Mouse (Mus musculus): ENCODE data around the gene Utp4. TPM values are rescaled to one million over a fixed set of nuclear protein-coding genes. Genes with fewer than 3 reads are reported as not detected.
"Not testable (repeated sequence)": the region's sequence is repeated elsewhere in the genome, so short reads cannot be mapped to it uniquely, and the experiment has no call there.

Utp4 gene
- 10 to 100 TPM; 36.2 to 40.8 TPM for total RNA-seq (2021)
- long read RNA-seq, experiment 1, transcript Utp4-201 (17 exons, 2,232 nt), result major isoform, 37 of 60 reads
- long read RNA-seq, experiment 1, partial matches to known transcripts, result 17 of 60 reads
- long read RNA-seq, experiment 1, other reads (novel, unspliced or antisense), result 6 of 60 reads
- long read RNA-seq, experiment 2, transcript Utp4-201 (17 exons, 2,232 nt), result major isoform, 22 of 27 reads
- long read RNA-seq, experiment 2, partial matches to known transcripts, result 2 of 27 reads
- long read RNA-seq, experiment 2, other reads (novel, unspliced or antisense), result 3 of 27 reads

GRCm38 (mm10) chr8:106893481-106894156 is at the start of gene Utp4:
Gene Utp4 (plus strand): TSS chr8:106893636.
- DNase-seq, result peak; percentile 94

GRCm38 (mm10) chr8:106850034-106850433 is 43.4 kb upstream of the Utp4 start:
- DNase-seq, result no peak

GRCm38 (mm10) chr8:106854534-106855241 is 38.7 kb upstream of the Utp4 start:
- DNase-seq, result peak; percentile 49

DNA sequence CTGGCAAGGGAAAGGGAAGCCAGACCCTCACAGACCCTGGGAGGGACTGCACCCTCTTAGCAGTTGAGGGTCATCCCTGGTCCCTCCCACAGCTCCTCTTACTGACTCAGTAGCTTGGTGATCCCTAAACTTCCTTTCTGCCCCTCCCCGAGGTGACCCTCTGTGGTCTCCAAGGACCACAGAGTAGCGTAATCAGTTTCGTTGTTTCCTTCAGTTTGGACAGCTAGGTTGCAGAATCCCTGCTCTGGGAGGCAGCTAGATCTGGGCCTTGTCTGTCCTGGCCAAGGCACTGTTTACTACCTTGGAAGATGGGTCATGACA is 38.2 kb upstream of the Utp4 start:
- peak; percentile 28 for DNase-seq

DNA sequence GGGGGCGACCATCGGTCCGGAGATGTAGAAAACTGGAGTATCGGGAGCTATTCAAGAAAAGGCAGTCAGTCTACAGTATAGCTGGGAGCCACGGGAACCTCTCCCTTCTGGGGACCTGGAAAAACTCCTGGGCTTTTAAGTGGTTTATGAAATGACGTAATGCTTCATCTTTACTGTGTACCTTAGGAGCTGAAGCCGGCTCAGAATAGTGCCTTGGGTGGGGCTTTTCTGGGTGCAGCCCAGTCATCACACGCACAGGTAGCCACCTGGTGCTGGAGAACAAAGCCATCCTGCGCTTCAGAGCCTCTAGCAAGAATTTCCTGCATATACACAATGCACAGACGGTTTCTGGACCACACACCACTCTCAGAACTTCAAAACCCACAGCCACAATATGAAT is 30.6 kb upstream of the Utp4 start:
- no peak for DNase-seq

DNA sequence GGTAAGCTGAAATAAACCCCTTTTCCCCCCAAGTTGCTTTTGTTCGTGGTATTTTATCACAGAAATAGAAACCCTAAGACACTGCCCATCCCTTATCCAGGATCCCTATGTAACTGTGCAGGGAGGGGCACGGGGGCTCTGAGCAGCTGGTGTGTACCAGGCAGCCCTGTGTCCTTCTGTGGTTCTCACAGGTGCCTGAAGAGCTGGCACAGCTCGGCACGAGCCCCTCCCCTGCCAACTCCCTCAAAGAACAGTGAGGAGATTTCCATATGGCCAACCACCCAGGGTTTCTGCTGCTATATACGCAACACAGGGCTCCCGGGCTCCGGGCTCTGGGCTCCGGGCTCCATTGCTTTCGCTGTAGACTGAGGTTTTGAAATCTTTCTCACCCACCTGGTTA is 28.1 kb upstream of the Utp4 start:
- no peak for DNase-seq

DNA sequence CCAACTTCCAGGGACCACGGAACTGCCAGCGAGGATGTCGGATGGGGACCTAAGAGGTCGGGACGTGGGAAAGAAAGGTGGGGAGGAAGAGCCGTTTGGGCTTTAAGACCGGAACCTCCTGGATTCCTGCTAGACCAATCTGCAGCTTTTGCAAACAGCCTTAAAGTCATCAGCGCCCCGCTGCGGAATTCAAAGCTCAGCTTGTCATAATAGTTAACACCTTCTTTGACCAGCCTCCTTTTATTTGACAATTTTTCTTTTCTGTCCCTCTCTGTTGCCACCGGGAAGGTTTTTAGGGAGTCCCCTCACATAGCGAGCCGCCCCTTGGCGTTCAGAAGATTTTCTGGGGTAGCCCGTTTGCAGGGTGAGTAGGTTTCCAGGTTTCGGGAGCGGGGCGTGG is 23.4 kb upstream of the Utp4 start, which contains the start of gene Has3:
Gene Has3 (plus strand): TSS at position 192 of the 400 bp plus-strand sequence.
- peak; percentile 27 for DNase-seq

GRCm38 (mm10) chr8:106870537-106871327 is 22.7 kb upstream of the Utp4 start:
- DNase-seq, result peak; percentile 81

- peak; percentile 43 for DNase-seq
Observed at GRCm38 (mm10) chr8:106871328-106871926, 22.0 kb upstream of the Utp4 start.

DNA sequence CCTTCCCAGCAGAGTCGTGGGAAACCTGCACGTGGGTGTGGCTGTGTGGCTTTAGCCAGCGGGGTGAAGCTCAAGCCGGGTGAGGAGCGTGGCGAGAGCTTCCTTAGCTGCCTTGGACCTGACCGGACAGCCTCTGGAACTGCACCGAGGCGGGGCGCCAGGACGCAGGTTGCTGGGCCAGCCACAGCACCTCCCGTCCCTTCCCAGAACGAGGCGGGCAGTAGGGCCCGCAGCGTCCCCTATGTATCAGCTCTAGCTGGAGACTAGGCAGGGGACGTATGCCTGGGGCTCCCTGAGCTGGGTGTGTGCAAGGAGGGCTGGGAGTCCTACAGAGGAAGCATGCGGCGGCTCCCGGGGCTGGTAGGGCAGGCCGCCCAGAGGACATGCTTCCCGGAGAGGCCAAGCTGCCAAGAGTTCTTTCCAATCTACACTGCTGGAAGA is 21.5 kb upstream of the Utp4 start:
- peak; percentile 79 for DNase-seq

- no peak for DNase-seq
Observed at GRCm38 (mm10) chr8:106872454-106873034, 20.9 kb upstream of the Utp4 start.

DNA sequence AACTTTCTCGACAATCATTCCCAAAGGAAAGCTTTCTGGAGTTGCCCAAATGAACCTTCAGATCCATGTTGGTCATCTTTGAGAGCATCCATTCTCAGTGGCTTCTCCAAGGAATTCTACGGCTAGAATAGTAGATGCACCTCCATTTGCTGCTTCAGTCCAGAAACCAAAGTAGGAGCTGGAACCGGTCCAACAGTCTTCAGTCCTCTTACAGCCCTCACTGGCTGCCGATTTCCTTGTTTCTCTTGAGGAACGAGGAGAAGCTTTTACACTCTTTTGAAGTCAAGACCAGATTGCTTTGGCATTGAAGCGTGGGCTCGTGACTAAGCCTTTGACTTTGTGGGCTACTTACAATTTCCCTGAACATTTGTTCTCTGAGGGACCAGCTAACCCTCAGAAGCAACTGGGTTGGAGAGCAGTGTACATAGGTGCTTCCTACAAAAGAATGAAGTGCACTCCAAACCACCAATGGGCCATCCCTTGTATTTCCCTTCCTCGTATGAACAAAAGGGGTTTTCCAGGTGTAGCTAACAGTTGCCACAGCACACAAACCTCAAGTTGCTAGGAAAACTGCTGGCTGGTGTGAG is 13.2 kb upstream of the Utp4 start:
- no peak for DNase-seq

- not testable (repeated sequence) for DNase-seq
Observed at GRCm38 (mm10) chr8:106884094-106884493, 9.3 kb upstream of the Utp4 start.

DNA sequence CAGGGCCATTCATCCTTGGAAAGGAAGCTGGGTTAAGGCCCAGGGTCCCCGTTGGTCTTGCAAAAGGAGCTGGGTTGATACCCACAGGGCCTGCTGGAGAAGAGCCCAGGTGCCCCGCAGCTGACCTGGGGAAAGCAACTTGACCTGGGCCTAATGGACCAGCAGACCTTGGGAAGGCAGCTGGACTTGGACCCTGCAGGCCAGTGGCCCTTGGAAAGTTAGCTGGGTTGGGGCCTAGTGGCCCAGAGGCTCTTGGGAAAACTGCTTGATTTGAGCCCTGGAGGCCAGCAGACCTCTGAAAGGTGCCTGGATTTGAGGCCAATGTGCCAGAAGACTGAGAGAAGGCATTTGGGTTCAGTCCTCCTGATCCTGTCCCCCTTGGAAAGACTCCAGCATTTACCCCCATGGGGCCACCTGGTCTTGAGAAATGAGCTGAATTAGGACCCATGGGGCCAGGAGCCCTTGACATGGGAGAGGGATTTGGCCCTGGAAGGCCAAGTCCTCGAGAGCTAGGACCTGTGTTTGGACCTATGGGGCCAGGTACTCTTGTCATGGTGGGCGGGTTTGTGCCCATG is 8.5 kb upstream of the Utp4 start:
- peak; percentile 82 for DNase-seq

- DNase-seq, result peak; percentile 87
Observed at GRCm38 (mm10) chr8:106887336-106888189, 5.9 kb upstream of the Utp4 start.

DNA sequence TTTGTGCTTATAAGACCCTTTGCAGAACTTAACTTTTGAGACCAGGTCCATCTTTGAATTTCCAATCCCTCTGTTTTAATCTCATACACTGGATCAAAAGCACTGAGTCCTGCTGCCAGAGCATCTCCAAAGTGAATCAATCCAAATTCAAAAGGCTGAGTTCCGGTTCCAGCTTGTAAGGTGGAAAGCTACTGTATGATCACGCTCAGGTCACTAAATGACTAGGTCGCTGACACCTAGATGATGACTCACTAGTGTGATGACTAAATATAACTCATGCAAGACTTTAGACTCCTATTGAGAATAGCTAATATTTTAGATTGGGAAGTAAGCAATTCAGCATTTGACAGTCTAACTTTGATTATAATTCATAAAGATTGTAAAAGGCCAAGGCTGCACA is 4.6 kb upstream of the Utp4 start:
- DNase-seq, result no peak

DNA sequence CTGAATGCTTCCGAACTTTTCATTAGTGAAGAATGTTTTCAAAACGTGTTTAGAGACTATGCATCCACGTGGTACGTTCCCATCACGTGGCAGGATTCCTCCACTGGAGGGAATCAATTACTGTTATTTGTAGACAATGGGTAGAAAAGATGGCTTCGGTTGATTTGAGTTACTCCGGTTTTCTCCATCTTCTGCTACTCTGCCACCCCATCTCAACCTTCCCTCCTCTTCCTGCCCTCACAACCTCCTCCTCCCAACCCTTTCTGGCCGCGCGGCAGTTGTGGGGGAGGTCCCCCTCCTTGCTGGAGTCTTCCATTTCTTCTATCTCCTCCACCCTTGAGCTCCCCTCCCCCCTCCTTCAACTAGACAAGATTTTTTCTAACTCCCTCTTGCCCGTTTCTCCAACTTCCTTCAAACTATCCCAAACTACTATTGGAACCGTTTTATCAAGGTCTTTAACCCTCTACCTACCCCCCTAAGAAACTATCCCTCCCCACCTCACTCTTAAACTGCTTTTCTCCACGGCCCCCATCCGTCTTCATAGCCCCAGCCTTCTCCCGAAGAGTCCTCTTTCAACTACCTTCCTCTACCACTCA is 1.1 kb upstream of the Utp4 start:
- peak; percentile 49 for DNase-seq

GRCm38 (mm10) chr8:106892806-106893451 is 507 bp upstream of the Utp4 start:
- DNase-seq, result peak; percentile 77

GRCm38 (mm10) chr8:106899473-106899872 is 6.0 kb downstream of the Utp4 start:
- peak; percentile 34 for DNase-seq
